Mouse (Mus musculus): ENCODE results near the gene Vpreb2. TPM values are rescaled to one million over a fixed set of nuclear protein-coding genes. Genes with fewer than 3 reads are reported as not detected.
"Not testable (repeated sequence)": the region's sequence is repeated elsewhere in the genome, so short reads cannot be mapped to it uniquely, and the experiment has no call there.

Vpreb2 gene
- total RNA-seq (2021), result not detected

GRCm38 (mm10) chr16:17980128-17980527, at the start of gene Vpreb2:
TSS of gene Vpreb2 (plus strand) at chr16:17980428.
- intact Hi-C loops (cut with DNase I), result no loop called here

GRCm38 (mm10) chr16:17931906-17932460, 48.2 kb upstream of the Vpreb2 start:
- intact Hi-C loops (cut with DNase I), result no loop called here
- DNase-seq (ENCODE audit: extremely low spot score in 1 of 2, low spot score in 2 of 2), result no peak

More at GRCm38 (mm10) chr16:17980128-17980527, at the start of gene Vpreb2:
- no peak for DNase-seq (ENCODE audit: extremely low spot score in 1 of 2, low spot score in 2 of 2)

GRCm38 (mm10) chr16:17933594-17934444, 46.4 kb upstream of the Vpreb2 start:
- DNase-seq (ENCODE audit: extremely low spot score in 1 of 2, low spot score in 2 of 2), result no peak
- intact Hi-C loops (cut with DNase I), result no loop called here

- intact Hi-C loops (cut with DNase I), result no loop called here
- no peak for DNase-seq (ENCODE audit: extremely low spot score in 1 of 2, low spot score in 2 of 2)
Observed at GRCm38 (mm10) chr16:17934445-17934910, 45.8 kb upstream of the Vpreb2 start.

GRCm38 (mm10) chr16:17936776-17937175, 43.5 kb upstream of the Vpreb2 start:
- no peak for DNase-seq (ENCODE audit: extremely low spot score in 1 of 2, low spot score in 2 of 2)
- intact Hi-C loops (cut with DNase I), result loop anchor here (5.0 kb wide), 1 partner anchor 51 kb away; no protein-coding TSS in a partner anchor

GRCm38 (mm10) chr16:17938187-17938586, 42.0 kb upstream of the Vpreb2 start:
- intact Hi-C loops (cut with DNase I), result loop anchor here (5.0 kb wide), 1 partner anchor 49 kb away; no protein-coding TSS in a partner anchor
- DNase-seq (ENCODE audit: extremely low spot score in 1 of 2, low spot score in 2 of 2), result no peak

GRCm38 (mm10) chr16:17938821-17939220, 41.4 kb upstream of the Vpreb2 start:
- intact Hi-C loops (cut with DNase I), result loop anchor here (5.0 kb wide), 1 partner anchor 48 kb away; no protein-coding TSS in a partner anchor
- peak in 1 of 2 experiments; percentile 75 for DNase-seq (ENCODE audit: extremely low spot score in 1 of 2, low spot score in 2 of 2)

GRCm38 (mm10) chr16:17939255-17939751, 40.9 kb upstream of the Vpreb2 start:
- intact Hi-C loops (cut with DNase I), result loop anchor here (5.0 kb wide), 1 partner anchor 48 kb away; no protein-coding TSS in a partner anchor
- no peak for DNase-seq (ENCODE audit: extremely low spot score in 1 of 2, low spot score in 2 of 2)

- intact Hi-C loops (cut with DNase I), result no loop called here
Observed at GRCm38 (mm10) chr16:17943466-17943865, 36.8 kb upstream of the Vpreb2 start.

GRCm38 (mm10) chr16:17945081-17945831, 35.0 kb upstream of the Vpreb2 start:
- DNase-seq (ENCODE audit: extremely low spot score in 1 of 2, low spot score in 2 of 2), result no peak
- intact Hi-C loops (cut with DNase I), result no loop called here

More at GRCm38 (mm10) chr16:17943466-17943865, 36.8 kb upstream of the Vpreb2 start:
- DNase-seq (ENCODE audit: extremely low spot score in 1 of 2, low spot score in 2 of 2), result no peak

- no peak for DNase-seq (ENCODE audit: extremely low spot score in 1 of 2, low spot score in 2 of 2)
- intact Hi-C loops (cut with DNase I), result no loop called here
Observed at GRCm38 (mm10) chr16:17949421-17949877, 30.8 kb upstream of the Vpreb2 start.

GRCm38 (mm10) chr16:17950068-17950467, 30.2 kb upstream of the Vpreb2 start:
- intact Hi-C loops (cut with DNase I), result no loop called here
- no peak for DNase-seq (ENCODE audit: extremely low spot score in 1 of 2, low spot score in 2 of 2)

- intact Hi-C loops (cut with DNase I), result no loop called here
- no peak for DNase-seq (ENCODE audit: extremely low spot score in 1 of 2, low spot score in 2 of 2)
Observed at GRCm38 (mm10) chr16:17951618-17952017, 28.6 kb upstream of the Vpreb2 start.

GRCm38 (mm10) chr16:17956052-17956638, 24.1 kb upstream of the Vpreb2 start:
- intact Hi-C loops (cut with DNase I); DNase-seq (ENCODE audit: extremely low spot score in 1 of 2, low spot score in 2 of 2): not testable (repeated sequence)

GRCm38 (mm10) chr16:17962091-17962490, 18.1 kb upstream of the Vpreb2 start:
- intact Hi-C loops (cut with DNase I), result no loop called here
- no peak for DNase-seq (ENCODE audit: extremely low spot score in 1 of 2, low spot score in 2 of 2)

GRCm38 (mm10) chr16:17971853-17972252, 8.4 kb upstream of the Vpreb2 start:
- intact Hi-C loops (cut with DNase I), result no loop called here
- DNase-seq (ENCODE audit: extremely low spot score in 1 of 2, low spot score in 2 of 2), result no peak

GRCm38 (mm10) chr16:17977840-17978239, 2.4 kb upstream of the Vpreb2 start:
- intact Hi-C loops (cut with DNase I); DNase-seq (ENCODE audit: extremely low spot score in 1 of 2, low spot score in 2 of 2): not testable (repeated sequence)

- intact Hi-C loops (cut with DNase I), result no loop called here
- DNase-seq (ENCODE audit: extremely low spot score in 1 of 2, low spot score in 2 of 2), result no peak
Observed at GRCm38 (mm10) chr16:17983201-17983600, 3.0 kb downstream of the Vpreb2 start.

Data from left cerebral cortex, postnatal 10 days (tissue).